Mouse (Mus musculus) MEL (cell line): ENCODE results near the gene Il6ra. TPM values are rescaled to one million over a fixed set of nuclear protein-coding genes. Genes with fewer than 3 reads are reported as not detected.

Source experiments
- DNase-seq: peaks from one replicate; pipeline ENCODE4 v3.0.0; 2011; ENCODE audit warnings: low read depth, low spot score
- H3K27ac ChIP-seq: 2 replicates; pipeline ENCODE4 v1.5.1; 2012; ENCODE audit warnings: low read depth, mild to moderate bottlenecking, control low read depth, low read length, moderate library complexity; ENCODE audit not compliant: control insufficient read depth
- H3K27me3 ChIP-seq, 2 experiments: fragments of 150-350 bp in 1 of 2; sonication (generic) in 1 of 2; 2 replicates each; pipeline ENCODE4 v1.6.1; 2012; ENCODE audit warnings: low read length in 2 of 2, mild to moderate bottlenecking in 2 of 2, improper control_type of control experiment in 1 of 2, moderate library complexity in 1 of 2; ENCODE audit not compliant: insufficient read depth in 2 of 2, control insufficient read depth in 1 of 2
- H3K36me3 ChIP-seq, 2 experiments: 2 replicates each; pipeline ENCODE4 v1.6.1; 2012 to 2014; ENCODE audit warnings: low read length in 2 of 2, improper control_type of control experiment in 1 of 2, inconsistent platforms in 1 of 2, mild to moderate bottlenecking in 1 of 2; ENCODE audit not compliant: insufficient read depth in 2 of 2, control insufficient read depth in 1 of 2
- H3K4me1 ChIP-seq, 2 experiments: fragments of 150-350 bp in 1 of 2; sonication (generic) in 1 of 2; 2 replicates each; pipeline ENCODE4 v1.6.1; 2012; ENCODE audit warnings: low read length in 2 of 2, improper control_type of control experiment in 1 of 2, mild to moderate bottlenecking in 1 of 2; ENCODE audit not compliant: insufficient read depth in 2 of 2, control insufficient read depth in 1 of 2
- H3K4me3 ChIP-seq, 2 experiments: fragments of 150-350 bp in 1 of 2; sonication (generic) in 1 of 2; 2 replicates each; pipeline ENCODE4 v1.5.1; 2012; ENCODE audit warnings: low read depth in 2 of 2, low read length in 2 of 2, mild to moderate bottlenecking in 2 of 2, moderate library complexity in 2 of 2, control low read depth in 1 of 2, improper control_type of control experiment in 1 of 2; ENCODE audit not compliant: control insufficient read depth in 1 of 2, insufficient read depth in 1 of 2
- H3K79me2 ChIP-seq: 2 replicates; pipeline ENCODE4 v1.6.1; 2012; ENCODE audit warnings: mild to moderate bottlenecking, low read length, moderate library complexity; ENCODE audit not compliant: control insufficient read depth, poor library complexity, insufficient read depth
- H3K9ac ChIP-seq: 2 replicates; pipeline ENCODE4 v1.6.1; 2012; ENCODE audit warnings: low read depth, mild to moderate bottlenecking, control low read depth, low read length, moderate library complexity; ENCODE audit not compliant: control insufficient read depth, poor library complexity, severe bottlenecking
- H3K9me3 ChIP-seq: fragments of 150-350 bp; sonication (generic); replicated peaks from 2 replicates; pipeline ENCODE4 v1.6.1; 2012; ENCODE audit warnings: mild to moderate bottlenecking, low read length, improper control_type of control experiment, moderate library complexity; ENCODE audit not compliant: insufficient read depth
- CHD1 ChIP-seq: IDR thresholded peaks from 2 replicates; pipeline ENCODE4 v1.6.1; 2012; ENCODE audit warnings: low read depth, mild to moderate bottlenecking, inconsistent platforms, low read length, improper control_type of control experiment
- CTCF ChIP-seq, 3 experiments: IDR thresholded peaks in 2 of 3; conservative IDR thresholded peaks in 1 of 3; 2 replicates each; pipeline ENCODE4 v1.5.1; 2011 to 2012; ENCODE audit warnings: low read length in 3 of 3, low read depth in 2 of 3, mild to moderate bottlenecking in 2 of 3, improper control_type of control experiment in 1 of 3, inconsistent platforms in 1 of 3, mixed read lengths in 1 of 3, moderate library complexity in 1 of 3; ENCODE audit not compliant: control insufficient read depth in 1 of 3, insufficient read depth in 1 of 3, poor library complexity in 1 of 3, severe bottlenecking in 1 of 3
- E2F4 ChIP-seq: IDR thresholded peaks from 2 replicates; pipeline ENCODE4 v1.6.1; 2011; ENCODE audit warnings: low read depth, low read length, improper control_type of control experiment, borderline replicate concordance
- ETS1 ChIP-seq: IDR thresholded peaks from 2 replicates; pipeline ENCODE4 v1.6.1; 2012; ENCODE audit warnings: low read depth, mild to moderate bottlenecking, inconsistent platforms, low read length, improper control_type of control experiment, moderate library complexity
- GABPA ChIP-seq: IDR thresholded peaks from 2 replicates; pipeline ENCODE4 v1.6.1; 2012; ENCODE audit warnings: low read depth, mild to moderate bottlenecking, inconsistent platforms, low read length, improper control_type of control experiment, moderate library complexity
- JUND ChIP-seq: IDR thresholded peaks from 2 replicates; pipeline ENCODE4 v1.6.1; 2011; ENCODE audit warnings: low read depth, mild to moderate bottlenecking, improper control_type of control experiment, low read length
- KAT2A ChIP-seq: conservative IDR thresholded peaks from 2 replicates; pipeline ENCODE4 v1.6.1; 2012; ENCODE audit warnings: low read depth, low read length, improper control_type of control experiment, inconsistent platforms
- MAZ ChIP-seq: IDR thresholded peaks from 2 replicates; pipeline ENCODE4 v1.6.1; 2012; ENCODE audit warnings: low read depth, mild to moderate bottlenecking, inconsistent platforms, low read length, improper control_type of control experiment
- MEF2A ChIP-seq: IDR thresholded peaks from 2 replicates; pipeline ENCODE4 v1.6.1; 2014; ENCODE audit warnings: low read depth, mild to moderate bottlenecking, inconsistent platforms, low read length, improper control_type of control experiment; ENCODE audit not compliant: poor library complexity, insufficient replicate concordance, severe bottlenecking; ENCODE audit errors: extremely low read depth
- MYB ChIP-seq: IDR thresholded peaks from 2 replicates; pipeline ENCODE4 v1.6.1; 2011; ENCODE audit warnings: mild to moderate bottlenecking, low read depth, low read length, improper control_type of control experiment
- POLR2A ChIP-seq, 2 experiments: IDR thresholded peaks; 2 replicates each; pipeline ENCODE4 v1.6.1; 2011 to 2012; ENCODE audit warnings: low read length in 2 of 2, mild to moderate bottlenecking in 2 of 2, control low read depth in 1 of 2, improper control_type of control experiment in 1 of 2, low read depth in 1 of 2, moderate library complexity in 1 of 2; ENCODE audit not compliant: control insufficient read depth in 1 of 2, insufficient read depth in 1 of 2, poor library complexity in 1 of 2
- RAD21 ChIP-seq: IDR thresholded peaks from 2 replicates; pipeline ENCODE4 v1.6.1; 2011; ENCODE audit warnings: mild to moderate bottlenecking, low read depth, low read length, improper control_type of control experiment
- RCOR1 ChIP-seq: IDR thresholded peaks from 2 replicates; pipeline ENCODE4 v1.6.1; 2012; ENCODE audit warnings: low read depth, mild to moderate bottlenecking, inconsistent platforms, low read length, improper control_type of control experiment
- TAL1 ChIP-seq: IDR thresholded peaks from 2 replicates; pipeline ENCODE4 v1.6.1; 2012; ENCODE audit warnings: mild to moderate bottlenecking, inconsistent platforms, low read length, moderate library complexity, mixed read lengths
- UBTF ChIP-seq: IDR thresholded peaks from 2 replicates; pipeline ENCODE4 v1.6.1; 2012; ENCODE audit warnings: low read depth, mild to moderate bottlenecking, inconsistent platforms, low read length, improper control_type of control experiment, moderate library complexity, borderline replicate concordance; ENCODE audit not compliant: insufficient read depth
- ZC3H11A ChIP-seq: IDR thresholded peaks from 2 replicates; pipeline ENCODE4 v1.6.1; 2012; ENCODE audit warnings: low read depth, mild to moderate bottlenecking, inconsistent platforms, low read length, improper control_type of control experiment
- ZKSCAN1 ChIP-seq: IDR thresholded peaks from 2 replicates; pipeline ENCODE4 v1.6.1; 2012; ENCODE audit warnings: low read depth, mild to moderate bottlenecking, inconsistent platforms, low read length, improper control_type of control experiment, moderate library complexity
- polyA plus RNA-seq, 2 experiments: library from polyadenylated mRNA; stranded (reverse) in 1 of 2; unstranded in 1 of 2; fragments of >175 nt in 1 of 2; fragments of >200 nt in 1 of 2; gene quantifications; 2 replicates each; pipeline versions ENCODE4 v1.2.1 to v1.2.4; 2012; ENCODE audit warnings: low replicate concordance in 2 of 2, low read depth in 1 of 2; ENCODE audit not compliant: insufficient read length in 2 of 2, insufficient read depth in 1 of 2, missing spikeins in 1 of 2
- total RNA-seq: library from RNA; depleted of rRNA; stranded (reverse); fragments of 300-350 nt; gene quantifications from 2 replicates; pipeline ENCODE4 v1.2.3, GENCODE M21; 2012

Il6ra gene
- total and polyA plus RNA-seq, 3 experiments: 0.15 to 3.4 TPM; not detected in 1

DNA sequence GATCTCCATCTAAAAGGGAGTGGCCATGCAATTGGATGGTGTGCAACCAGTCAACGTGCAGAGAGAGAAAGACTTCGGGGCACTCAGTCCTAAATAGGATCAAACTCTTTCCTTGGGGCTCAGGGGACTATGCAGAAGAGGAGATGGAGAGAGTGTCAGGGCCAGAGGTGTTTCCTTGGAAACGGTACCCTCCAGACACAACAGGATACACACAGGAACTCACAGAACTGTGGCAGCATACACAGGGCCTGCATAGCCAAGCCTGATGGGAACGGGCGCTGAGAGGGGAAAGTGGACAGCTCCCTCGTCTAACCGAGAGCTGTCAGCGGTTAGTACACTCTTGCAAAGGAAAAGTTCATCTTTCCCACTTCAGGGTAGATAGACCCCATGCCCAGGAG lies 13.5 kb downstream of the Il6ra start:
- Histone ChIP-seq H3K9me3 (no peaks in the 10 kb centered on the region), H3K4me3 (no peak overlapping the region), H3K9ac (no peak overlapping the region), H3K27ac (no peak overlapping the region), H3K4me1 (peaks cover 0 to 16% of the 10 kb centered on the region in 2 experiments; a peak in 3 of 4 replicates), H3K36me3 (peaks cover 0 to 9% of the 10 kb centered on the region in 2 experiments; a peak in 2 of 4 replicates), H3K27me3 (no peaks in the 10 kb centered on the region), H3K79me2 (no peaks in the 10 kb centered on the region)
- TF ChIP-seq RCOR1: no peak
- no peak for TF ChIP-seq RAD21
- TF ChIP-seq MAZ: no peak
- no peak for TF ChIP-seq KAT2A
- TF ChIP-seq UBTF: no peak
- TF ChIP-seq CHD1: no peak
- no peak for TF ChIP-seq TAL1
- no peak for DNase-seq

DNA sequence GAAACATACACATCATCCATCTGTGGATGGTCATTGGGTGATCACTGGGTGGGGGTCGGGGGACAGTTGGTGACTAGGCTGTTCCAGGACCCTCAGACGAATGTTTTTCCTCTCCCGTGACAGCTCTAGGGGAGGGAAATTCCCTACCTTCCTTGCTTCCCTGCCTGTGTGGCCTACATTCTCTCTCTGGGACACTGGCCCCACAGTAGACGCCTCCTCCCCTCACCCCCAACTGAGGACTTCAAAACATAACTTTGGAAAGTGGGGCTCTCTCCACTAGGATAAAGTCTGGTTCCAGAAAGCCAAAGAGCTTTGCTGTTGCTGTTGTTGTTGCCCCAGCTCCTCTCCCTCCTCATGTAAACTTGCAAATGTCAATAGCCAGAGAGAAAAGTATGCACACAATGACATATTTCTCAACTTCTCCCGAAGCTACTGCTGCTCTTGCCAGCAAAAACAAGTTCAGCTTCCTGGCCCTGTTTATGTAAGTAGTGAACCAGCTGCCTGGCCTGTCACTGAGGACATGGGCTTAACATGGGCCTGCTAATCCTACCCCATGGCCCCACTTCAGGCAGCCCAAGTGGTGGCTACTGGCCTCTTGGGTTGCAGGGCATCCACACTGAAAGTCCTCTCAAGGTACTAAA lies 14.0 kb downstream of the Il6ra start:
- no peak for TF ChIP-seq MAZ
- no peak for TF ChIP-seq MEF2A
- no peak for TF ChIP-seq ZC3H11A
- no peak for TF ChIP-seq KAT2A
- no peak for TF ChIP-seq POLR2A (IDR thresholded peaks at IDR 0.05; ENCODE audit: control insufficient read depth in 1 of 2, insufficient read depth in 1 of 2, low read depth in 1 of 2, low read length in 2 of 2, poor library complexity in 1 of 2)
- no peak for TF ChIP-seq ZKSCAN1
- TF ChIP-seq CTCF (IDR thresholded peaks at IDR 0.05 in 2 of 3, conservative IDR thresholded peaks at IDR 0.05 in 1 of 3; ENCODE audit: control insufficient read depth in 1 of 3, insufficient read depth in 1 of 3, low read depth in 2 of 3, low read length in 3 of 3, poor library complexity in 1 of 3, severe bottlenecking in 1 of 3): no peak
- TF ChIP-seq CHD1: no peak
- no peak for TF ChIP-seq TAL1
- TF ChIP-seq ETS1: no peak
- TF ChIP-seq GABPA: no peak
- no peak for TF ChIP-seq E2F4
- no peak for TF ChIP-seq JUND
- TF ChIP-seq MYB: no peak
- H3K36me3 ChIP-seq: peaks cover 0 to 9% of the 10 kb centered on the region in 2 experiments; a peak in 2 of 4 replicates
- no peaks in the 10 kb centered on the region for H3K9me3 ChIP-seq
- H3K4me1 ChIP-seq: peaks cover 0 to 16% of the 10 kb centered on the region in 2 experiments; a peak in 3 of 4 replicates
- H3K79me2 ChIP-seq: no peaks in the 10 kb centered on the region
- H3K4me3 ChIP-seq: no peak overlapping the region
- no peaks in the 10 kb centered on the region for H3K27me3 ChIP-seq
- no peak for DNase-seq
- no peak overlapping the region for H3K9ac ChIP-seq
- no peak overlapping the region for H3K27ac ChIP-seq
